Mouse (Mus musculus): ENCODE measurements around the gene Sgo2b.
"Not testable (repeated sequence)": the region's sequence is repeated elsewhere in the genome, so short reads cannot be mapped to it uniquely, and the experiment has no call there.

Gene Sgo2b

GRCm38 (mm10) chr8:63951626-63952377 lies at the start of gene Sgo2b:
TSS of gene Sgo2b (minus strand) at chr8:63952248.
- DNase-seq = no peak

DNA sequence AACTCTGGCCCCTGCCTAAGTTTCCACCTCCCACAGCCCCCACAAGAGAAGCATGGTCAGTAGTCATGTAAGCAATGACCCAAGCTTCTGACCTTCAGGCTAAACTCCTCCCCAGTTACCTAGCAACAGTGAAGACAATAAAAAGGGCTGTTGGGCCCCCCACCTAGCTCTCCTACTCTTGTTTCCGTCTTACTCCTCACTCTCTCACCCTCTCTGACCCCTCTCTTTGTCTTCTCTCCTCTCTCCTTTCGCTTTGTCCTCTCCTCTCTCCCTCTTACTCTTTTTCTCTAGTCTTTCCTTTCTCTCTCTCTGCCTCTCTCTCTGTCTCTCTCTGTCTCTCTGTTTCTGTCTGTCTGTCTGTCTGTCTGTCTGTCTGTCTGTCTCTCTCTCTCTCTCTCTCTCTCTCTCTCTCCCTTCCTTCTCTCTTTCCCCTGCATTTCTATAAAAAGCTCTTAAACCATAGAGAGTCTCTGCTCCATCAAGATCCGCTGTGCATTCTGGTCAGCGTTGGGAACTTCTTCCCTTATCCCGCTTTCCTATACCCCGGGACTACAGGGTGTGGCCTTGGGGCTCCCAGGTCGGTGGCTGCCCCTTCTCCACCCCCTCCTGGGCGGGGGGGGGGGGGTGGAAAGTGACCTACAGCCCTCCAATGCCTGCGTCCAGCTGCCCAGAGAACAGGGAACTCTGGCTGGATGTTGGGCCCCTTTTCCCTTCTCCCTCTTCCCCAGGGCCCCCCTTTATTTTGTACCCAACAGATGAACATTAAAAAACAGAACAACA lies 18.8 kb upstream of the Sgo2b start:
- not testable (repeated sequence) for DNase-seq

GRCm38 (mm10) chr8:63961032-63961785 lies 9.2 kb upstream of the Sgo2b start:
- no peak for DNase-seq

DNA sequence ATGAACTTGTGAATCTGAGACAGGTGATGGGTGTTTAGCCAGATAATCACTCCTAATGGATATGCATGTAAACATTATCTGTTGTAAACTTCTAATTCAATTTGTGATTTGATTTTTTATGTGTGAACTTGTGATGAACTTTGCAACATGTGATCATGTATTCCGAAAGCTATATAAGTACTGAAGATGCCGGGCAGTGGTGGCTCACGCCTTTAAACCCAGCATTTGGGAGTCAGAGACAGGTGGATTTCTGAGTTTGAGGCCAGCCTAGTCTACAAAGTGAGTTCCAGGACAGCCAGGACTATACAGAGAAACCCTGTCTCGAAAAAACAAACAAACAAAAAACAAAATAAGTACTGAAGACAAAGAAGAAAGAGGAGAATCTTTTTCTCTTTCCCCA lies 1.8 kb upstream of the Sgo2b start:
- not testable (repeated sequence) for DNase-seq

DNA sequence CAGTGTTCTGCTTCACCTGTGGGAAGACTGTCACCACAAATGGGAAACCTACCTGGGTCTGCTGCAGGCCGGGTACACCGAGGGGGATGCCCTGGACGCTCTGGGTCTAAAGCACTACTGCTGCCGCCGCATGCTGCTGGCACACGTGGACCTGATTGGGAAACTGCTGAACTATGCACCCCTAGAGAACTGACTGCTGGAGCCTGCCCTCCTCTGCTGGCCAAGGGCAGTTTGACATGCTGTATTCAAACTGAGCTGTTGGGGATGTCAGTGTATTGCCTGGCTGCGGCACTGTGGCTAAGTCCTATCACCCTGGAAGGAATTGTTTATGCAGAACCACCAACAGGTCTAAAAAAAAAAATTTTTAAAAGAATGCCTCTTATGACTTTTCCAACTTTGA lies 18.9 kb downstream of the Sgo2b start:
- no peak for DNase-seq

- DNase-seq = no peak
These were observed 22.5 kb downstream of the Sgo2b start for GRCm38 (mm10) chr8:63929301-63930097.

- no peak for DNase-seq
These were observed 30.6 kb downstream of the Sgo2b start for GRCm38 (mm10) chr8:63921257-63921960.

DNA sequence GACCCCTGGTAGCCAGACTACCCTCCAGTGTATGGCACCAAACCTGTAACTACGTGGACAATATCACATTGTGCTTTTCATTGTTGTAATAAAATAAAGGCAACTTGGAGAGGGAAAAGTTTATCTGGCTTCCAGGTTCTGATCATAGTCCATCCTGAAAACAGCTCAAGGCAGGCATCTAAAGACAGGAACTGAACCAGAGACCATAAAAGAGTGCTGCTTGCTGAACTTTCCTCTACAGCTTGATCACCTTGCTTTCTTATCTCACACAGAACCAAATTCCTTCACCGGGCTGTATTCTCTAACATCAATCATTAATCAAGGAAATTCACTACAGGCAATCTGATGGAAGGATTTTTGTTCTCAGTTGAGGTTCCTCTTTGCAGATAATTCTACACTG lies 57.0 kb downstream of the Sgo2b start:
- DNase-seq = no peak

DNA sequence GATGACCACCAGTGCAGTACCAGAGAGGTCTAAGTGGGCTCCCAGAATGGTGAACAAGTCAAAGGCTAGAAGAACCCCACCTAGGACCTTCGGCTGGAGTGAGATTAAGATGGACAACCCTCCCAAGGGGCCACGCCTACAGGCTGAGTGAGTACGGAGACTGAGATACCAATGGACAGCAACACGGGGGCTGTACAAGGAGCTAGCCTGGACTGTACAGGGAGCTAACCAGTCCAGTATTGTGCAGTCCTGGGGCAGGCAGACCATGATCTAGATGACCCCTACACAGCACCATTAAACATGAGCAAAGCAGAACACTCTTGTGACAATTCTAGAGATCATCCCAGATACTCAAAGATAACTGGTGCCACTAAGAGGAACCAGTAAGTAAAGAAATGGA lies 73.7 kb downstream of the Sgo2b start:
- DNase-seq = no peak

DNA sequence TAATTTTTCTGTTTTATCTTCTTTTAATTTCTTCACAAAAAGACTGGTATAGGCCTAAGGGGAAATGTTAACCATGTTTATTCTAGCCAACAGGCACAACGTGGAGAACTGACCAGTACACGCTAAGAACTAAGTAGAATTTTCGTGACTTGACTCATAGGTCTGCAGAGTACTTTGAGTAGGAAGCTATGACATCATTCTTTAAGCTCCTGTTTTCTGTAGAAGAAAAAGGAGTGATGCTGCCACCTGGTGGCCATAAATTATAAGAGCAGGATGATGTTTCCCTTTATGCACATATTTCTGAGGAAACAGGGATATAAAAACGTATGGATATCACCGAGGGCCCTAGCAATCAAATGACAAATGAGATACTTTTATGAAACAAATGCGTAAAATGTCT lies 74.7 kb downstream of the Sgo2b start:
- DNase-seq = peak; percentile 69

DNA sequence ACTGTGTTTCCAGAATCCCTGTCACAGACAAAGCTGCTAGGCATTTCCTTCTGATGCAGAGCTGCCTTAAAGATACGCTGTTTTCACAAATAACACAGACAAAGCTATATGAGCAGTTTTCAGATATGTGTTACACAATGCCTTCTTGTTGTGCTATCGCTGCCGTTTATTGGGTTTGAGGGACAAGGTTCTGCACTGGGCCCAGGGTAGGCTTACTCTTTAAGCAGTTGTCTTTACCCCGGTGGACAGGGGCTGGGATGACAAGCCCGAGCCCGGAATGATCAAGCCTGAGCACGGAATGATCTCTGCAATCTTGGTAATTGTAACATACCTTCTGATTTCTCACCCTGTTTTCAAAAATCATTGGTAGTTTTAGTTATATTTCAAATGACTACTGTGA lies 75.1 kb downstream of the Sgo2b start:
- DNase-seq = no peak

All from kidney, postnatal 14 days (tissue).